Mouse (Mus musculus) embryonic facial prominence, embryonic 10.5 days (tissue): ENCODE measurements around the gene Ngef. TPM values are rescaled to one million over a fixed set of nuclear protein-coding genes. Genes with fewer than 3 reads are reported as not detected.

Experiments
- DNase-seq: peaks from one replicate; pipeline ENCODE4 v3.0.0-alpha.2; 2017; ENCODE audit warnings: low spot score
- H3K27ac ChIP-seq: fragments of 300-500 bp; sonication (generic); replicated peaks from 2 replicates; pipeline ENCODE4 v1.5.1; 2016; ENCODE audit warnings: mild to moderate bottlenecking
- H3K27me3 ChIP-seq: fragments of 300-500 bp; sonication (generic); replicated peaks from 2 replicates; pipeline ENCODE4 v1.6.1; 2016; ENCODE audit warnings: low read depth, mild to moderate bottlenecking; ENCODE audit not compliant: poor library complexity, severe bottlenecking
- H3K36me3 ChIP-seq: fragments of 300-500 bp; sonication (generic); replicated peaks from 2 replicates; pipeline ENCODE4 v1.6.1; 2016; ENCODE audit warnings: mild to moderate bottlenecking, moderate library complexity
- H3K4me1 ChIP-seq: fragments of 300-500 bp; sonication (generic); 2 replicates; pipeline ENCODE4 v1.6.1; 2016
- H3K4me3 ChIP-seq: fragments of 300-500 bp; sonication (generic); 2 replicates; pipeline ENCODE4 v1.5.1; 2016; ENCODE audit warnings: mild to moderate bottlenecking, moderate library complexity
- H3K9me3 ChIP-seq: fragments of 300-500 bp; sonication (generic); 2 replicates; pipeline ENCODE4 v1.6.1; 2016; ENCODE audit warnings: mild to moderate bottlenecking
- WGBS: fragments of 180-500 bp; shearing (Covaris S2); methylation state at CpG from one replicate; pipeline ENCODE4 v1.1.7; 2016; 5-methylcytosine and 5-hydroxymethylcytosine counted together
- polyA plus RNA-seq: library from polyadenylated mRNA; unstranded; fragments of >200 nt; fragmentation: Nextera tagmentation; extraction: Ambion mirVana; gene quantifications from 2 replicates; pipeline ENCODE4 v1.2.1, GENCODE M21; 2016

Ngef gene
- polyA plus RNA-seq, 1 experiment from 2014 or later = 1.7 TPM

GRCm38 (mm10) chr1:87541614-87542013, 32.1 kb downstream of the Ngef start:
- WGBS = 35% methylated on average over 7 of the region's 7 CpGs
- no peak for DNase-seq

GRCm38 (mm10) chr1:87537008-87537407, 36.7 kb downstream of the Ngef start:
- Histone ChIP-seq H3K4me1 (no peaks in the 10 kb centered on the region), H3K9me3 (no peaks in the 10 kb centered on the region), H3K4me3 (no peak overlapping the region), H3K27me3 (no peaks in the 10 kb centered on the region), H3K36me3 (no peaks in the 10 kb centered on the region), H3K27ac (no peak overlapping the region)
- WGBS = 93% methylated on average over 1 of the region's 1 CpGs
- no peak for DNase-seq

More at GRCm38 (mm10) chr1:87541614-87542013, 32.1 kb downstream of the Ngef start:
- Histone ChIP-seq H3K27me3 (no peaks in the 10 kb centered on the region), H3K4me3 (no peak overlapping the region), H3K9me3 (no peaks in the 10 kb centered on the region), H3K36me3 (no peaks in the 10 kb centered on the region), H3K4me1 (peaks cover 11% of the 10 kb centered on the region), H3K27ac (no peak overlapping the region)

- no peak for DNase-seq
- H3K36me3 ChIP-seq = no peaks in the 10 kb centered on the region
- H3K9me3 ChIP-seq = no peaks in the 10 kb centered on the region
- H3K27ac ChIP-seq = no peak overlapping the region
- H3K4me1 ChIP-seq = no peaks in the 10 kb centered on the region
- no peak overlapping the region for H3K4me3 ChIP-seq
- no peaks in the 10 kb centered on the region for H3K27me3 ChIP-seq
- WGBS = 77% methylated on average over 3 of the region's 3 CpGs
These were observed 39.6 kb downstream of the Ngef start for GRCm38 (mm10) chr1:87534118-87534517.

- H3K36me3 ChIP-seq = no peaks in the 10 kb centered on the region
- H3K4me3 ChIP-seq = no peak overlapping the region
- H3K9me3 ChIP-seq = no peaks in the 10 kb centered on the region
- no peaks in the 10 kb centered on the region for H3K27me3 ChIP-seq
- WGBS = 85% methylated on average over 4 of the region's 4 CpGs
- no peak overlapping the region for H3K27ac ChIP-seq
- no peaks in the 10 kb centered on the region for H3K4me1 ChIP-seq
- no peak for DNase-seq
These were observed 41.3 kb downstream of the Ngef start for GRCm38 (mm10) chr1:87532346-87532745.

- WGBS = 75% methylated on average over 9 of the region's 9 CpGs
- no peaks in the 10 kb centered on the region for H3K4me1 ChIP-seq
- H3K36me3 ChIP-seq = no peaks in the 10 kb centered on the region
- no peak overlapping the region for H3K4me3 ChIP-seq
- H3K27ac ChIP-seq = no peak overlapping the region
- H3K9me3 ChIP-seq = no peaks in the 10 kb centered on the region
- no peak for DNase-seq
- H3K27me3 ChIP-seq = no peaks in the 10 kb centered on the region
These were observed 46.5 kb downstream of the Ngef start for GRCm38 (mm10) chr1:87527191-87527590.

- WGBS = 88% methylated on average over 7 of the region's 7 CpGs
- DNase-seq = no peak
- Histone ChIP-seq H3K4me1 (no peaks in the 10 kb centered on the region), H3K27ac (no peak overlapping the region), H3K36me3 (no peaks in the 10 kb centered on the region), H3K9me3 (no peaks in the 10 kb centered on the region), H3K4me3 (no peak overlapping the region), H3K27me3 (peaks cover 4% of the 10 kb centered on the region; the same call in 1 of the 2 replicates)
These were observed 48.6 kb downstream of the Ngef start for GRCm38 (mm10) chr1:87525041-87525440.

GRCm38 (mm10) chr1:87521523-87521922, 52.1 kb downstream of the Ngef start:
- no peaks in the 10 kb centered on the region for H3K9me3 ChIP-seq
- H3K36me3 ChIP-seq = no peaks in the 10 kb centered on the region
- H3K27me3 ChIP-seq = peaks cover 4% of the 10 kb centered on the region; the same call in 1 of the 2 replicates
- no peak overlapping the region for H3K27ac ChIP-seq
- no peak for DNase-seq
- H3K4me3 ChIP-seq = no peak overlapping the region
- WGBS = 62% methylated on average over 1 of the region's 1 CpGs
- no peaks in the 10 kb centered on the region for H3K4me1 ChIP-seq

GRCm38 (mm10) chr1:87520467-87520866, 53.2 kb downstream of the Ngef start:
- Histone ChIP-seq H3K4me1 (no peaks in the 10 kb centered on the region), H3K36me3 (no peaks in the 10 kb centered on the region), H3K9me3 (no peaks in the 10 kb centered on the region), H3K27me3 (peaks cover 4% of the 10 kb centered on the region; the same call in 1 of the 2 replicates), H3K27ac (no peak overlapping the region), H3K4me3 (no peak overlapping the region)
- DNase-seq = no peak

GRCm38 (mm10) chr1:87510845-87511244, 62.8 kb downstream of the Ngef start:
- Histone ChIP-seq H3K27me3 (peaks cover 60% of the 10 kb centered on the region), H3K4me1 (peaks cover 16% of the 10 kb centered on the region), H3K36me3 (no peaks in the 10 kb centered on the region), H3K4me3 (peak overlapping the region; percentile 81), H3K27ac (no peak overlapping the region), H3K9me3 (no peaks in the 10 kb centered on the region)
- 21% methylated on average over 5 of the region's 5 CpGs for WGBS
- DNase-seq = no peak

- no peaks in the 10 kb centered on the region for H3K9me3 ChIP-seq
- peak overlapping the region; percentile 81 for H3K4me3 ChIP-seq
- H3K27ac ChIP-seq = peak overlapping the region; percentile 75; the same call in 1 of the 2 replicates
- peaks cover 60% of the 10 kb centered on the region for H3K27me3 ChIP-seq
- H3K4me1 ChIP-seq = peaks cover 16% of the 10 kb centered on the region
- H3K36me3 ChIP-seq = no peaks in the 10 kb centered on the region
- DNase-seq = peak; percentile 74
- under 1% methylated on average over 60 of the region's 61 CpGs for WGBS
These were observed 63.4 kb downstream of the Ngef start for GRCm38 (mm10) chr1:87510166-87510691.

GRCm38 (mm10) chr1:87509561-87510165, 64.0 kb downstream of the Ngef start, which contains the start of gene Neu2:
Neu2 (plus strand) TSS chr1:87509889.
- H3K4me1 ChIP-seq = peaks cover 16% of the 10 kb centered on the region
- H3K27me3 ChIP-seq = peaks cover 60% of the 10 kb centered on the region
- DNase-seq = peak; percentile 43

GRCm38 (mm10) chr1:87508591-87509560, 64.8 kb downstream of the Ngef start:
- no peak overlapping the region for H3K27ac ChIP-seq
- peaks cover 22% of the 10 kb centered on the region for H3K4me1 ChIP-seq
- peak overlapping the region; percentile 81 for H3K4me3 ChIP-seq
- H3K9me3 ChIP-seq = no peaks in the 10 kb centered on the region
- DNase-seq = peak; percentile 26
- no peaks in the 10 kb centered on the region for H3K36me3 ChIP-seq
- 21% methylated on average over 26 of the region's 26 CpGs for WGBS
- H3K27me3 ChIP-seq = peaks cover 60% of the 10 kb centered on the region

More at GRCm38 (mm10) chr1:87509561-87510165, 64.0 kb downstream of the Ngef start, which contains the start of gene Neu2:
- Histone ChIP-seq H3K36me3 (no peaks in the 10 kb centered on the region), H3K4me3 (peak within 1 kb of the TSS; percentile 81), H3K27ac (peak within 1 kb of the TSS; percentile 75; the same call in 1 of the 2 replicates), H3K9me3 (no peaks in the 10 kb centered on the region)
- WGBS = 2% methylated on average over 56 of the region's 56 CpGs
